Mouse (Mus musculus) limb, embryonic 12.5 days (tissue): Measurements from ENCODE around the gene Krt27. TPM values are rescaled to one million over a fixed set of nuclear protein-coding genes. Genes with fewer than 3 reads are reported as not detected.

Source experiments
- ATAC-seq: fragments of 200-750 bp; cut with Nextera tagmentation; 2 replicates; pipeline ENCODE4 v1.8.0; 2017; ENCODE audit warnings: low read depth, moderate TSS enrichment; ENCODE audit not compliant: insufficient number of reproducible peaks, insufficient read depth, low FRiP score, low TSS enrichment
- H3K27ac ChIP-seq: fragments of 300-500 bp; sonication (generic); 2 replicates; pipeline ENCODE4 v1.5.1; 2016; ENCODE audit warnings: mild to moderate bottlenecking, moderate library complexity
- H3K27me3 ChIP-seq: fragments of 300-500 bp; sonication (generic); 2 replicates; pipeline ENCODE4 v1.6.1; 2016; ENCODE audit warnings: mild to moderate bottlenecking, moderate library complexity
- H3K36me3 ChIP-seq: fragments of 300-500 bp; sonication (generic); 2 replicates; pipeline ENCODE4 v1.6.1; 2016; ENCODE audit warnings: mild to moderate bottlenecking, moderate library complexity
- H3K4me1 ChIP-seq: fragments of 300-500 bp; sonication (generic); replicated peaks from 2 replicates; pipeline ENCODE4 v1.6.1; 2016
- H3K4me2 ChIP-seq: fragments of 300-500 bp; sonication (generic); 2 replicates; pipeline ENCODE4 v1.6.1; 2016; ENCODE audit warnings: mild to moderate bottlenecking, moderate library complexity
- H3K4me3 ChIP-seq: fragments of 300-500 bp; sonication (generic); replicated peaks from 2 replicates; pipeline ENCODE4 v1.5.1; 2016; ENCODE audit warnings: mild to moderate bottlenecking
- H3K9ac ChIP-seq: fragments of 300-500 bp; sonication (generic); replicated peaks from 2 replicates; pipeline ENCODE4 v1.6.1; 2016; ENCODE audit warnings: mild to moderate bottlenecking, moderate library complexity
- H3K9me3 ChIP-seq: fragments of 300-500 bp; sonication (generic); 2 replicates; pipeline ENCODE4 v1.6.1; 2016; ENCODE audit warnings: mild to moderate bottlenecking, moderate library complexity
- WGBS: fragments of 180-500 bp; shearing (Covaris S2); methylation state at CpG from one replicate; pipeline ENCODE4 v1.1.7; 2016; 5-methylcytosine and 5-hydroxymethylcytosine counted together
- polyA plus RNA-seq: library from polyadenylated mRNA; unstranded; fragments of >200 nt; fragmentation: Nextera tagmentation; extraction: Ambion mirVana; gene quantifications from 2 replicates; pipeline ENCODE4 v1.2.1, GENCODE M21; 2016

Gene Krt27
- polyA plus RNA-seq, 1 experiment from 2014 or later: not detected

- peak overlapping the region; percentile 74 for H3K9ac ChIP-seq
- peak; percentile 66 for ATAC-seq
- H3K27me3 ChIP-seq: peaks cover 13% of the 10 kb centered on the region; the same call in 1 of the 2 replicates
- H3K9me3 ChIP-seq: no peaks in the 10 kb centered on the region
- WGBS: 2% methylated on average over 71 of the region's 71 CpGs
- no peaks in the 10 kb centered on the region for H3K36me3 ChIP-seq
- H3K4me3 ChIP-seq: peak overlapping the region; percentile 59
- peak overlapping the region; percentile 70 for H3K4me2 ChIP-seq
- peaks cover 5% of the 10 kb centered on the region for H3K4me1 ChIP-seq
- peak overlapping the region; percentile 99 for H3K27ac ChIP-seq
These were observed 35.2 kb upstream of the Krt27 start for GRCm38 (mm10) chr11:99385813-99386721.

GRCm38 (mm10) chr11:99379568-99379967 is 28.7 kb upstream of the Krt27 start:
- no peaks in the 10 kb centered on the region for H3K4me1 ChIP-seq
- H3K9me3 ChIP-seq: no peaks in the 10 kb centered on the region
- ATAC-seq: no peak
- H3K4me2 ChIP-seq: no peak overlapping the region
- peaks cover 13% of the 10 kb centered on the region; the same call in 1 of the 2 replicates for H3K27me3 ChIP-seq
- H3K27ac ChIP-seq: no peak overlapping the region
- H3K9ac ChIP-seq: no peak overlapping the region
- no peaks in the 10 kb centered on the region for H3K36me3 ChIP-seq
- no peak overlapping the region for H3K4me3 ChIP-seq
- 17% methylated on average over 5 of the region's 5 CpGs for WGBS

GRCm38 (mm10) chr11:99374803-99375202 is 23.9 kb upstream of the Krt27 start, which contains the start of gene Krt28:
TSS of gene Krt28 (minus strand) at chr11:99374903.
- ATAC-seq: no peak
- Histone ChIP-seq H3K9ac (no peak within 1 kb of the TSS), H3K36me3 (no peaks in the 10 kb centered on the region), H3K27me3 (no peaks in the 10 kb centered on the region; the same call in 1 of the 2 replicates), H3K27ac (no peak within 1 kb of the TSS), H3K4me3 (no peak within 1 kb of the TSS), H3K9me3 (no peaks in the 10 kb centered on the region), H3K4me2 (no peak within 1 kb of the TSS), H3K4me1 (no peaks in the 10 kb centered on the region)
- 81% methylated on average over 13 of the region's 13 CpGs for whole genome bisulfite sequencing

- no peak overlapping the region for H3K4me3 ChIP-seq
These were observed 19.0 kb upstream of the Krt27 start for GRCm38 (mm10) chr11:99369853-99370451.

GRCm38 (mm10) chr11:99369229-99369628 is 18.3 kb upstream of the Krt27 start:
- H3K27ac ChIP-seq: no peak overlapping the region
- no peak for ATAC-seq
- no peaks in the 10 kb centered on the region for H3K4me1 ChIP-seq
- peaks cover 11% of the 10 kb centered on the region; the same call in 1 of the 2 replicates for H3K27me3 ChIP-seq
- H3K9ac ChIP-seq: no peak overlapping the region
- H3K4me2 ChIP-seq: no peak overlapping the region
- 15% methylated on average over 3 of the region's 3 CpGs for WGBS
- H3K9me3 ChIP-seq: no peaks in the 10 kb centered on the region
- no peak overlapping the region for H3K4me3 ChIP-seq
- H3K36me3 ChIP-seq: no peaks in the 10 kb centered on the region

More at GRCm38 (mm10) chr11:99369853-99370451, 19.0 kb upstream of the Krt27 start:
- Histone ChIP-seq H3K4me1 (no peaks in the 10 kb centered on the region), H3K36me3 (no peaks in the 10 kb centered on the region), H3K27ac (no peak overlapping the region), H3K9me3 (no peaks in the 10 kb centered on the region), H3K9ac (no peak overlapping the region), H3K4me2 (no peak overlapping the region), H3K27me3 (peaks cover 11% of the 10 kb centered on the region; the same call in 1 of the 2 replicates)
- ATAC-seq: no peak
- WGBS: 85% methylated on average over 8 of the region's 8 CpGs

- H3K9me3 ChIP-seq: no peaks in the 10 kb centered on the region
- no peak overlapping the region for H3K27ac ChIP-seq
- no peak overlapping the region for H3K4me3 ChIP-seq
- no peak overlapping the region for H3K4me2 ChIP-seq
- H3K9ac ChIP-seq: no peak overlapping the region
- no peak for ATAC-seq
- 40% methylated on average over 10 of the region's 10 CpGs for WGBS
- no peaks in the 10 kb centered on the region for H3K4me1 ChIP-seq
- peaks cover 11% of the 10 kb centered on the region; the same call in 1 of the 2 replicates for H3K27me3 ChIP-seq
- H3K36me3 ChIP-seq: no peaks in the 10 kb centered on the region
These were observed 15.9 kb upstream of the Krt27 start for GRCm38 (mm10) chr11:99366791-99367190.

GRCm38 (mm10) chr11:99364412-99364811 is 13.5 kb upstream of the Krt27 start:
- Histone ChIP-seq H3K4me1 (no peaks in the 10 kb centered on the region), H3K27me3 (0 out of 2 replicates have a peak, but pooled peaks cover 11% of the 10 kb centered on the region), H3K4me3 (no peak overlapping the region), H3K9ac (no peak overlapping the region), H3K4me2 (no peak overlapping the region), H3K9me3 (no peaks in the 10 kb centered on the region), H3K36me3 (no peaks in the 10 kb centered on the region), H3K27ac (no peak overlapping the region)
- no peak for ATAC-seq
- WGBS: 24% methylated on average over 9 of the region's 9 CpGs

GRCm38 (mm10) chr11:99361423-99361822 is 10.5 kb upstream of the Krt27 start:
- no peak overlapping the region for H3K4me3 ChIP-seq
- no peak overlapping the region for H3K27ac ChIP-seq
- H3K36me3 ChIP-seq: no peaks in the 10 kb centered on the region
- no peaks in the 10 kb centered on the region for H3K9me3 ChIP-seq
- H3K9ac ChIP-seq: no peak overlapping the region
- H3K4me1 ChIP-seq: no peaks in the 10 kb centered on the region
- H3K4me2 ChIP-seq: no peak overlapping the region
- 80% methylated on average over 8 of the region's 8 CpGs for WGBS
- ATAC-seq: no peak
- 0 out of 2 replicates have a peak, but pooled peaks cover 3% of the 10 kb centered on the region for H3K27me3 ChIP-seq

GRCm38 (mm10) chr11:99339299-99339847 is 11.5 kb downstream of the Krt27 start:
- Histone ChIP-seq H3K9me3 (no peaks in the 10 kb centered on the region), H3K27me3 (no peaks in the 10 kb centered on the region), H3K9ac (no peak overlapping the region), H3K4me3 (no peak overlapping the region), H3K36me3 (no peaks in the 10 kb centered on the region), H3K4me2 (no peak overlapping the region), H3K27ac (no peak overlapping the region), H3K4me1 (no peaks in the 10 kb centered on the region)
- whole genome bisulfite sequencing: 84% methylated on average over 11 of the region's 11 CpGs
- ATAC-seq: no peak

GRCm38 (mm10) chr11:99337866-99338265 is 13.0 kb downstream of the Krt27 start, which contains the start of gene Krt26:
TSS of gene Krt26 (minus strand) at chr11:99337966.
- H3K36me3 ChIP-seq: no peaks in the 10 kb centered on the region
- no peak within 1 kb of the TSS for H3K4me3 ChIP-seq

GRCm38 (mm10) chr11:99333426-99333825 is 17.5 kb downstream of the Krt27 start:
- Histone ChIP-seq H3K4me2 (no peak overlapping the region), H3K4me1 (no peaks in the 10 kb centered on the region), H3K27ac (no peak overlapping the region), H3K4me3 (no peak overlapping the region), H3K36me3 (no peaks in the 10 kb centered on the region), H3K27me3 (no peaks in the 10 kb centered on the region), H3K9ac (no peak overlapping the region), H3K9me3 (no peaks in the 10 kb centered on the region)
- no peak for ATAC-seq
- 81% methylated on average over 13 of the region's 13 CpGs for WGBS

More at GRCm38 (mm10) chr11:99337866-99338265, 13.0 kb downstream of the Krt27 start, which contains the start of gene Krt26:
- Histone ChIP-seq H3K4me2 (no peak within 1 kb of the TSS), H3K9ac (no peak within 1 kb of the TSS), H3K9me3 (no peaks in the 10 kb centered on the region), H3K27ac (no peak within 1 kb of the TSS), H3K4me1 (no peaks in the 10 kb centered on the region), H3K27me3 (no peaks in the 10 kb centered on the region)
- no peak for ATAC-seq
- 86% methylated on average over 11 of the region's 11 CpGs for WGBS
